Mouse (Mus musculus) midbrain, embryonic 13.5 days (tissue): ENCODE results near the gene Galk2. TPM values are rescaled to one million over a fixed set of nuclear protein-coding genes. Genes with fewer than 3 reads are reported as not detected.

Experiments
- ATAC-seq: fragments of 200-750 bp; cut with Nextera tagmentation; 2 replicates; pipeline ENCODE4 v1.8.0; 2017; ENCODE audit warnings: mild to moderate bottlenecking, moderate TSS enrichment, moderate library complexity
- H3K27ac ChIP-seq: fragments of 300-500 bp; sonication (generic); 2 replicates; pipeline ENCODE4 v1.5.1; 2015; ENCODE audit warnings: inconsistent platforms, mild to moderate bottlenecking, moderate library complexity
- H3K27me3 ChIP-seq: fragments of 300-500 bp; sonication (generic); 2 replicates; pipeline ENCODE4 v1.6.1; 2015; ENCODE audit warnings: mild to moderate bottlenecking, inconsistent platforms
- H3K36me3 ChIP-seq: fragments of 300-500 bp; sonication (generic); 2 replicates; pipeline ENCODE4 v1.6.1; 2015; ENCODE audit warnings: mild to moderate bottlenecking, inconsistent platforms
- H3K4me1 ChIP-seq: fragments of 300-500 bp; sonication (generic); replicated peaks from 2 replicates; pipeline ENCODE4 v1.6.1; 2015; ENCODE audit warnings: inconsistent platforms
- H3K4me2 ChIP-seq: fragments of 300-500 bp; sonication (generic); replicated peaks from 2 replicates; pipeline ENCODE4 v1.6.1; 2015; ENCODE audit warnings: moderate library complexity, mild to moderate bottlenecking, inconsistent platforms
- H3K4me3 ChIP-seq: fragments of 300-500 bp; sonication (generic); replicated peaks from 2 replicates; pipeline ENCODE4 v1.5.1; 2015; ENCODE audit warnings: mild to moderate bottlenecking, inconsistent platforms
- H3K9ac ChIP-seq: fragments of 300-500 bp; sonication (generic); replicated peaks from 2 replicates; pipeline ENCODE4 v1.6.1; 2015; ENCODE audit warnings: mild to moderate bottlenecking, inconsistent platforms
- H3K9me3 ChIP-seq: fragments of 300-500 bp; sonication (generic); 2 replicates; pipeline ENCODE4 v1.6.1; 2016; ENCODE audit warnings: mild to moderate bottlenecking, inconsistent platforms
- WGBS: fragments of 180-500 bp; shearing (Covaris S2); methylation state at CpG from one replicate; pipeline ENCODE4 v1.1.7; 2015; 5-methylcytosine and 5-hydroxymethylcytosine counted together
- polyA plus RNA-seq: library from polyadenylated mRNA; unstranded; fragments of >200 nt; fragmentation: Nextera tagmentation; extraction: Ambion mirVana; gene quantifications from 2 replicates; pipeline ENCODE4 v1.2.1, GENCODE M21; 2015

The Galk2 gene
- polyA plus RNA-seq, 1 experiment from 2014 or later: 28.6 TPM

DNA sequence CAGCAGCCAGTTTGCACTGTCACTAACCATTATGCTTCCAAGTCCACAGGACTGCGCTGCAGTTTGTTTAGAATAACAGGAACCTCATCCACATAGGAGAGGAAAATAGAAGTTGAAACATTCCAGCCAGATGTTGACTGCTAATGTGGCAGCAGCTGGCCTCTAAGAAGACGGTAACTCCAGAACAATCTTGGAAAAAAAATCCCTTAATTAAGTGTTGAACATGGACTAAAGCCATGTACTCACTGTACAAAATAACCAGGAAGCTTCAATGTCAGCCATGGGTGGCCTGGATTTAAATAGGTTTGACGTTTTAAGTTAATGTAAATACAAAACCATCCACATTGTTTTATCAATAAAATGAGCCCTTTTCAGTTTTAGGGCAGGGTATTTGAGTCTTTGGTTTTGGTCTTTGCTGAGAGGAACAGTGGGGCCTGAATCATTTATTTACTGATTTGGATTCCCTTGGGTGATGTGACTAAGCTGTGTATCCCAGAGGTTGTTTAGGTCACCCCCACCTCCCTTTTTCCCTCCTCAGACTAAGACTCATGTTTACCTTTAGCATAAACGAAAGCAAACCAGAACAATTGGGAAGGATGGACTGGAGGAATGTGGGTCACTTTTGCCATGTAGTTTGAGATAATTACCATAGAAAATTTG is 47.6 kb downstream of the Galk2 start:
- H3K27ac ChIP-seq: no peak overlapping the region
- whole genome bisulfite sequencing: 87% methylated on average over 4 of the region's 4 CpGs
- no peaks in the 10 kb centered on the region for H3K9me3 ChIP-seq
- H3K36me3 ChIP-seq: peaks cover 9% of the 10 kb centered on the region; the same call in 1 of the 2 replicates
- H3K4me3 ChIP-seq: no peak overlapping the region
- H3K4me1 ChIP-seq: no peaks in the 10 kb centered on the region
- ATAC-seq: no peak
- no peaks in the 10 kb centered on the region for H3K27me3 ChIP-seq
- no peak overlapping the region for H3K9ac ChIP-seq
- H3K4me2 ChIP-seq: no peak overlapping the region

DNA sequence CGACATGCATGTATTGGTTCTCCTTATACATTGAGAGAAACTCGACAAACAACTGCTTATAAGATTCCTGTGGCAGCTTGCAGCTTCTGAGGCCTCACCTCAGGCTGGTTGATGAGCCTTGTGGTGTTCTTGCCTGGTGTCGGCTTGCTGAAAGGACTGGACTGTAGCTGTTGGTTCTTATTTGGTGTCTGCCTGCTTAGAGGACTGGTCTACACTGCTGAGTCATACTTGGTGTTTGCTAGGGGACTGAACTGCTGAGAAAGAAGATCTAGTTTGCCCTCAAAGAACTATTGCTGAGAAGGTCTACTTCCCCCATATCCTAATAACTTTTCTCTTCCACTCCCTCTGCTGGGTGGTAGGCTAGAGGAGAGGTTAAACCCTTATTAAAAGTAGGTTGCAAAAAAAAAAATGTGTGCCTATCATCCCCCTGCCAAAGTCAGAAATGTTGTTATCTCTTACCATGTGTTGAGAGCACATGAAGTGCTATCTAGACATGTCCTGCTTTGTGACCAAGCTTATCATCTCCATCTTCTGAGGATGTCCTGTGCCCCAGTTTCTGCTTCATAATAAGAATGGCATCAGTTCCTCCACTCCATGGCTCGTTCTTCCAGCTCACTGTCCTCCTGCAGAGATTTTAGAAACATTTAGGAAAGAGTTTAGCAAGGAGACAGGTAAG is 48.8 kb downstream of the Galk2 start:
- Histone ChIP-seq H3K27me3 (no peaks in the 10 kb centered on the region), H3K4me3 (no peak overlapping the region), H3K9me3 (no peaks in the 10 kb centered on the region), H3K36me3 (peaks cover 9% of the 10 kb centered on the region; the same call in 1 of the 2 replicates), H3K4me1 (no peaks in the 10 kb centered on the region), H3K27ac (no peak overlapping the region), H3K4me2 (no peak overlapping the region), H3K9ac (no peak overlapping the region)
- WGBS: 87% methylated on average over 4 of the region's 4 CpGs
- no peak for ATAC-seq

DNA sequence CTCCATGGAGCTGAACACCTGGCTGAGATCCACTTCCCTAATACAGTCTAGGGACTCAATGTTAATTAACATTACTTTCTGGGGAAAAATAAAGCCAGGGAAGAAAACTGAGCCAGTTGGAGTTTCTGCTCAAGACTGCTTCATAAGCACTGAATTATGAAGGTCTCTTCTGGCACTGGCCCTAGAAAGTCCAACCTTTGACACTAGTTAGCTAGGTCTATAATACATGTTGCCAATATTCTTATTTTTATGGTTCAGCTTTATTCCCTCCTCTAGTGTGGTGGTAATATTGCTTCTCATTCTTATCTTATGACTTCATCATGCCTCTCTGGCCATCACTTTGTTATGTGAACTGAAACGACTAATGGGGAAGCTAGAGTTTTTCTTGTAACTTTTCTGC is 55.3 kb downstream of the Galk2 start:
- no peak overlapping the region for H3K4me2 ChIP-seq
- H3K9me3 ChIP-seq: no peaks in the 10 kb centered on the region
- H3K4me3 ChIP-seq: no peak overlapping the region
- ATAC-seq: no peak
- H3K36me3 ChIP-seq: no peaks in the 10 kb centered on the region
- WGBS: 82% methylated on average over 1 of the region's 1 CpGs
- no peaks in the 10 kb centered on the region for H3K27me3 ChIP-seq
- H3K27ac ChIP-seq: no peak overlapping the region
- H3K9ac ChIP-seq: no peak overlapping the region
- 0 out of 2 replicates have a peak, but pooled peaks cover 5% of the 10 kb centered on the region for H3K4me1 ChIP-seq

DNA sequence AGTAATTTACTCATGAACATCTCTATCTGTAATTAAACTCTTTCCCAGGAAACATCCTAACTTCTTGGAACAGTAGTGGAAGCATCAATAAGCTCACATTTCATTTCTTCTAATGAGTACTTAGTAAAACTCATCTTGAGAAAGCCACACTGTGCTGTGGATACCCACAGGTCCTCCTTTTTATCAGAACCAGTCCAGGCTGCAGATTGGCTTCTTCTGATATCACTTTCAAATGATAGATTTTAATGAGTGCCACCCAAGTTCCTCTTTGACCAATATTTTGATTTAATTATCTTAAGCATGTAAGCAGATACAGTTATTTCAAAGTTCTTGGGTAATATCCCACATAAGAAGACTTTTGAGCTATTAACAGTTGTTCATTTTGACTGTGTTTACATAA is 55.8 kb downstream of the Galk2 start:
- H3K9me3 ChIP-seq: no peaks in the 10 kb centered on the region
- H3K4me1 ChIP-seq: 0 out of 2 replicates have a peak, but pooled peaks cover 5% of the 10 kb centered on the region
- no peak overlapping the region for H3K27ac ChIP-seq
- H3K9ac ChIP-seq: no peak overlapping the region
- H3K4me3 ChIP-seq: no peak overlapping the region
- ATAC-seq: no peak
- no peak overlapping the region for H3K4me2 ChIP-seq
- no peaks in the 10 kb centered on the region for H3K36me3 ChIP-seq
- no peaks in the 10 kb centered on the region for H3K27me3 ChIP-seq

DNA sequence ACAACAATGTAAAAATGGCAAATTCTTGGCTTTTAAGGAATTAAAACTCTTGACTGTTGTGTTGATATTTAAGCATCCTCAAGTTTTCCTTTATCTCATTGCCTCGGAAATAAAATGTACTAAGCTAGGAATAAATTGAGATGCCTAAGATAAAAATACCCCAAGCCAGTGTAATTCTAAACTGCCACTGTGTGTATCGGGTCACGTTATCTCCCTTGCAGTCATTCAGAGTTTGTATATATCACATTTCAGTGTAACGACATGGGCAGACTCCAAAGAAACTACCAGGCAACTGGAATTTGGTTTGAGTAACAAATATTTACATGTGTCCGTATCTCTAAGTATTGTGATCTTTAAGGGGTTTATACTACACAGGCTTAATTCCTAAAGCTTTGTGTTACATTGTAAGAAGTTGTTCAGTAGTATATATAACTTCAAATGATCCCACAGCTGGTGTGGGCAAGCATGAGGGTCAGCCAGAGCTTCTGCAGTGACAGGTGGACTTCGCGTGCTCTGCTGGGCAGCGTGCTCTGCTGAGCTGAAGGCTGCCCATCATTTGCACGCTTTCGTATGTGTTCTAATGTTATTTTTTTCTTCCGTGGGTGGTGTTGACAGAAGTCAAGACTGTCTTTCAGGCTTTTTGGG is 57.9 kb downstream of the Galk2 start:
- no peaks in the 10 kb centered on the region for H3K36me3 ChIP-seq
- 87% methylated on average over 11 of the region's 11 CpGs for WGBS
- no peak overlapping the region for H3K9ac ChIP-seq
- H3K9me3 ChIP-seq: no peaks in the 10 kb centered on the region
- ATAC-seq: no peak
- no peak overlapping the region for H3K4me3 ChIP-seq
- no peaks in the 10 kb centered on the region for H3K27me3 ChIP-seq
- 0 out of 2 replicates have a peak, but pooled peaks cover 5% of the 10 kb centered on the region for H3K4me1 ChIP-seq
- H3K4me2 ChIP-seq: no peak overlapping the region
- 0 out of 2 replicates have a peak overlapping the region, but pooled peaks have one; percentile 2 for H3K27ac ChIP-seq

DNA sequence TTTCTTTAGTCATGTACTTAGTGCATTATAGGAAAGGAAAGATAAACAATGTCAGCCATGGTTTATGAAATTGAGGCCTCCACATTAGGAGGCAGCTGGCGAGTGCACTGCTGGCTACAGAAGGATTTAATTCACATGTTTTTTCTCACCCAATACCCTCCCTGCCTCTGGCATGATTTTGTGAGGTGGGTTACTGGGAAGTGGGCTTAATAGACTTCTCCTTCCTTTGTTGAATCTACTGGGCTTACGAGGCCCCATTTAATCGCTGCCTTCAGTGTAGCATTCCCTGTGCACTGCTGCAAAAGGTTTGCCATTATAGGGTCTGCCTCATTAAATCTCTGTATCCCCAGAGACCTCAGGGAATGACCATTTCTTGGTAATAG is 58.4 kb downstream of the Galk2 start:
- ATAC-seq: 0 out of 2 replicates have a peak, but pooled peaks have one; percentile 27
- H3K27ac ChIP-seq: 0 out of 2 replicates have a peak overlapping the region, but pooled peaks have one; percentile 2

DNA sequence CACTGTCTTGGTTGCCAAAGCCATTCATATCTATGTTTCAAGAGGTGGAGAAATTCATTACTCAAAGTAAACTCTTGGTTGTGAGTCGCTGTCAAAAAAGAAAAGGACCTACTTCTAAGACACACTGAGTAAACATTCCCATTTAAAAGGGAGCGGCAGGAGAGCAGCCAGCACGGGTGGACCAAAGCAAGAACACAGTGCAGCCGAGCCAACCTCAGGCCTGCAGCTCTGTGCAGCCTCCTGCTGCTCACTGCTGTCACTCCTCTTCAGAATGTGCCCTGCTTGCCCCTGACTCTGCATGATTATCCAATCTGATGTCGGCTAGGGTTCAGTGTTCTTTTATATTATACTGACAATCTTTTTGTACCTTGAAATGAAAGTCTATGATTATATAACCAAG is 62.4 kb downstream of the Galk2 start:
- no peak overlapping the region for H3K9ac ChIP-seq
- H3K27me3 ChIP-seq: no peaks in the 10 kb centered on the region
- H3K4me1 ChIP-seq: 0 out of 2 replicates have a peak, but pooled peaks cover 5% of the 10 kb centered on the region
- H3K27ac ChIP-seq: no peak overlapping the region
- 32% methylated on average over 5 of the region's 5 CpGs for WGBS
- no peak for ATAC-seq
- no peaks in the 10 kb centered on the region for H3K9me3 ChIP-seq
- H3K4me3 ChIP-seq: no peak overlapping the region
- no peak overlapping the region for H3K4me2 ChIP-seq
- H3K36me3 ChIP-seq: no peaks in the 10 kb centered on the region

More for the DNA sequence above, 58.4 kb downstream of the Galk2 start:
- no peak overlapping the region for H3K9ac ChIP-seq
- no peak overlapping the region for H3K4me3 ChIP-seq
- H3K36me3 ChIP-seq: no peaks in the 10 kb centered on the region
- H3K27me3 ChIP-seq: no peaks in the 10 kb centered on the region
- H3K4me2 ChIP-seq: no peak overlapping the region
- WGBS: 57% methylated on average over 3 of the region's 3 CpGs
- no peaks in the 10 kb centered on the region for H3K9me3 ChIP-seq
- H3K4me1 ChIP-seq: 0 out of 2 replicates have a peak, but pooled peaks cover 5% of the 10 kb centered on the region

DNA sequence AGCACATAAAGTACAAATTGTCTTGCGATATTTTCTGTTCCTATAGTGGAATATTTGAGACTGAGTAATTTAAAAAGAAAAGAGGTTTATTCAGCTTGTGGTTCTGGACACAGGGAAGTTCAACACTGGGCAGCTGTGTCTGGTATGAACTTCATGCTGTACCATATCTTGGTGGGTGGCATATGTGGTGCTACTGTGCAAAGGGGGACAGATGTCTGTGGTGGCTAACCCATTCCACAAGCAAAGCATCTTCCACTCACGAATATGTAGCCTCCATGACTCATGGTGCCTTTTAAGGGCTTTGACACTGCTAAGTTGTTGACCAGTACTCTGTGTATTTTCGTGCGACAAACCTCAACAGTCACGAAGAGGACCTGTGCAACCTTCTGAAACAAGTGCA is 63.2 kb downstream of the Galk2 start:
- Histone ChIP-seq H3K27ac (no peak overlapping the region), H3K9me3 (no peaks in the 10 kb centered on the region), H3K4me2 (no peak overlapping the region), H3K4me3 (no peak overlapping the region), H3K9ac (no peak overlapping the region), H3K36me3 (no peaks in the 10 kb centered on the region), H3K27me3 (no peaks in the 10 kb centered on the region), H3K4me1 (0 out of 2 replicates have a peak, but pooled peaks cover 2% of the 10 kb centered on the region)
- ATAC-seq: no peak
- WGBS: 88% methylated on average over 5 of the region's 5 CpGs

DNA sequence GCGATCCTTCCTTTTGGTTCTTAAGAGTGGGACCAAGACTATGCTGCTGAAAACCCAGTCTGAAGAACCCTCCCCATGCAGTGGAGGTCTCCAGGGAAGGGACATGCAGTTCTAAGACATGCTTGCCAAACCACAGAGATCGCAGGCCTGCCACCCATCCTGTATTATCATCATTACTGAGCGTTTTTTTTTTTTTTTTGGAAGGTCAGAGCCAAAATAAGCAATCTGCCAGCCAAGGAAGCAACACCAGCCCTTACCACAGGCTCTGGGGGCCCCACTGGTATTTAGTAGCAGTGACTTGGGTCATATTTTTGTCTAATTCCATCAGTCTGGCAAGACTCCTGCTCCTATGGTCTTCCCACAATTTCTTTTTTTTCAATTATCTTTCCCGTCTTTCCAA is 64.0 kb downstream of the Galk2 start:
- H3K4me2 ChIP-seq: no peak overlapping the region
- no peaks in the 10 kb centered on the region for H3K36me3 ChIP-seq
- no peaks in the 10 kb centered on the region for H3K27me3 ChIP-seq
- no peak overlapping the region for H3K4me3 ChIP-seq
- ATAC-seq: no peak
- no peaks in the 10 kb centered on the region for H3K4me1 ChIP-seq
- no peaks in the 10 kb centered on the region for H3K9me3 ChIP-seq
- no peak overlapping the region for H3K9ac ChIP-seq
- no peak overlapping the region for H3K27ac ChIP-seq
- 83% methylated on average over 4 of the region's 4 CpGs for WGBS

DNA sequence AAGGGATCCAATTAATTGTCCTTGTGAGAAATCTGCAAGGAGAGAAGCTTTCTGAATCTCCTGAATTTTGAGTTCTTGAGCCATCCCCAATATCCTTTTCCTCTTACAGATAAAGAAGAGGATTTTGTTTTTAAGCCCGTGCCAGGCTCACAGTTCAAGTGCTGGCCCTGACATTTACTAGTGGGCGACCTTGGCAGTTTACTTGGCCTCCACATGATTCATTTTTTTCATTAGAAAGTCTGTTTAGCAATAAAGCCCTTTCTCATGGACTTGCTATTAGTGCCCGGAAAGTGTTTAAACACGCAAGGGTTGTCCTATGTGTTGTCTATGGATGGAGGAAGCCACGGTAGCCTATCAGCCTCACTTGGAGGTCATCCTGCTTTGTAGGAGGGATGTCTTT is 64.4 kb downstream of the Galk2 start:
- 92% methylated on average over 5 of the region's 5 CpGs for WGBS
- H3K36me3 ChIP-seq: no peaks in the 10 kb centered on the region
- no peak overlapping the region for H3K4me3 ChIP-seq
- H3K9ac ChIP-seq: no peak overlapping the region
- no peaks in the 10 kb centered on the region for H3K9me3 ChIP-seq
- H3K4me1 ChIP-seq: no peaks in the 10 kb centered on the region
- no peak for ATAC-seq
- H3K27me3 ChIP-seq: no peaks in the 10 kb centered on the region
- no peak overlapping the region for H3K4me2 ChIP-seq
- H3K27ac ChIP-seq: no peak overlapping the region

DNA sequence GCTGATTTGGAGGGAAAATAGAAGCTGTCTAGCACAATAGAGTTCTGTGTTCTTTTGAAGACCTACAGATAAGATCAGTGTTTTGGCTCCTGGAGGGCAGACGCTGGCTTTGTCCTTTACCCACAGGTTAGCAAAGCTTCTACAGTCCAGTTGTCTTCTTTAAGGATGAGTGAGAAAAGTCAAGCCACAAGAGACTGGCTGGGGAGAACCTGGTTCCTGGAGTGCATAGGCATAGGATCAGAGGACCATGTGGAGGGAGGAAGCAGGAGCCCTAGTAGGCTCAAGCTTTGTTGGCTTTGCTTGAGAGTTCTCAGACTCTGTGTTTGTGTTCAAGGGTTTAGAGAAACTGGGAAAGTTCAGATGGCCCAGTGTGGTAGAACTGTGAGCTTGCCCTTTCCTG is 65.6 kb downstream of the Galk2 start:
- H3K36me3 ChIP-seq: no peaks in the 10 kb centered on the region
- ATAC-seq: no peak
- no peaks in the 10 kb centered on the region for H3K4me1 ChIP-seq
- H3K27ac ChIP-seq: no peak overlapping the region
- H3K4me2 ChIP-seq: no peak overlapping the region
- H3K9me3 ChIP-seq: no peaks in the 10 kb centered on the region
- H3K9ac ChIP-seq: no peak overlapping the region
- 78% methylated on average over 1 of the region's 1 CpGs for WGBS
- H3K27me3 ChIP-seq: no peaks in the 10 kb centered on the region
- H3K4me3 ChIP-seq: no peak overlapping the region

DNA sequence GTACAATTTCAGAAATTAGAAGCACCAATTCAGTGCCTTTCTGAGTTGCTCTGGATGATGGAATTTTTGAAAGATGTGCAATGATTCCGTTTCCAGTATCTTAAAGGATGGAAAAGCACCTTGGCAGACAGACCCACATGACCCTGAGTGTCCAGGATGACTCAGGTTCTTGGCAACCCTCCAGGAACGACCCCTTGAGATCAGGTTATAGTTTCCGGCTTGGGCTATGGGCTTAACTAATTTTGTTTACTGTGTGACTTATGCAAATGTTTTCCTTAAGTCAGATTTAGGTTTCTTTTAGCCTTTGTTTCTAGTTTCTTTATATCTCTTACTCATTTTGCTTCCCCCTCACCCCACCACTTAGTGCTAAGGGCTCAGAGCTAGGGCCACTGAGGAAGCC is 66.2 kb downstream of the Galk2 start:
- H3K9ac ChIP-seq: no peak overlapping the region
- H3K9me3 ChIP-seq: no peaks in the 10 kb centered on the region
- H3K27ac ChIP-seq: no peak overlapping the region
- no peaks in the 10 kb centered on the region for H3K4me1 ChIP-seq
- H3K27me3 ChIP-seq: no peaks in the 10 kb centered on the region
- H3K4me3 ChIP-seq: no peak overlapping the region
- H3K4me2 ChIP-seq: no peak overlapping the region
- no peak for ATAC-seq
- peaks cover 2% of the 10 kb centered on the region; the same call in 1 of the 2 replicates for H3K36me3 ChIP-seq
- 82% methylated on average over 3 of the region's 3 CpGs for WGBS
